Comparison of ENCODE assay signal across 1 mouse cellular context in the genomic region with DNA sequence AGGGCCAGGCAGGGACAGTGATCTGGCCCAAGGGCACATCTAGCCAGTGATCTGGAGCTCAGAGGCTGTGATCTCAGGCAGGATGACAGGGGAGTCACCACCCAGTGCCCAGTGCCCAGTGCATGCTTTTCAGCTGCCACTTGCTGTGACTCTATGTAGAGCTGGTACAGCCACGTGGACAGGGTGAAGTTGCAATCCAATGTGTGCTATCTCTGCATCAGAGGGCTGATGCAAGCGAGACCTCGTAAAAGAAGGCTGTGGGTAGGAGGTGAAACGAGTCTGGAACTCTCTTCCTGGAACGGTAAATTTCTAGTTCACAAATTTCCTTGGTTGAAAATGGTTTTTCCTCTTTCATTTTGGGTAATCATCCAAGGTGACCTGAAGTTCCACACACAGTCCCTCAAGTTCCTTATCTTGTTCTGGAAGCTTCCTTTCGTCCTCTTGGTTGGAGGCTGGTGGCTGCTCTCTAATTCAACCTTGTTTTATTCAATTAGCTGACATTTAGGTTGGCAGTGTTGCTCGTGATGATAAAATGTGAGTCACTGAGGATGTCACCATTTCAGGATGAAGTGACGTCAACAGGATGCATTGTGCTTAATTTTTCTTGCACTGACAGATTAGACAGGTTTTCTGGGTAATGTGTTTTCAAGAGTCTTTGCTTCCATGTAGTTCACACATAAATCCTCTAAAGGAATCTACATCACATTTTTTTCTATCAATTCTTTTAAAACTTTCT.
A peak's percentile ranks its signal among the peaks of the same experiment; 100 is the strongest.
TF ChIP-seq lines count a peak whose summit lies in the region.

No protein-coding gene starts in this region.

TF ChIP-seq in MEL, 35 proteins besides CTCF, POLR2A, EP300 and RAD21 (continued from another document):
- TF ChIP-seq ZMIZ1 (IDR thresholded peaks at IDR 0.05; ENCODE audit: low read depth, low read length) (no peak), MAFK (IDR thresholded peaks at IDR 0.05; ENCODE audit: borderline replicate concordance, low read depth, low read length) (no peak), CHD1 (IDR thresholded peaks at IDR 0.05; ENCODE audit: low read depth, low read length) (no peak), TAL1 (IDR thresholded peaks at IDR 0.05; ENCODE audit: low read length) (no peak), RCOR1 (IDR thresholded peaks at IDR 0.05; ENCODE audit: low read depth, low read length) (no peak), MAZ (IDR thresholded peaks at IDR 0.05; ENCODE audit: low read depth, low read length) (no peak), NELFE (IDR thresholded peaks at IDR 0.05; ENCODE audit: low read depth, low read length) (no peak), ZNF384 (IDR thresholded peaks at IDR 0.05; ENCODE audit: low read depth, low read length) (no peak), GABPA (IDR thresholded peaks at IDR 0.05; ENCODE audit: low read depth, low read length) (no peak), ZC3H11A (IDR thresholded peaks at IDR 0.05; ENCODE audit: low read depth, low read length) (no peak), JUND (IDR thresholded peaks at IDR 0.05; ENCODE audit: low read depth, low read length) (no peak), MXI1 (IDR thresholded peaks at IDR 0.05; ENCODE audit: low read depth, low read length) (peak; percentile 95), ETS1 (IDR thresholded peaks at IDR 0.05; ENCODE audit: low read depth, low read length) (peak; percentile 26), POLR2AphosphoS2 (IDR thresholded peaks at IDR 0.05; ENCODE audit: low read length) (no peak; the same call in 1 of the 2 replicates), ELF1 (IDR thresholded peaks at IDR 0.05; ENCODE audit: low read depth, low read length) (no peak), USF1 (IDR thresholded peaks at IDR 0.05; ENCODE audit: low read depth, low read length) (peak; percentile 73), CHD2 (IDR thresholded peaks at IDR 0.05; ENCODE audit: low read length) (no peak), MYC (IDR thresholded peaks at IDR 0.05; ENCODE audit: low read depth, low read length) (peak; percentile 87), ZKSCAN1 (IDR thresholded peaks at IDR 0.05; ENCODE audit: low read depth, low read length) (no peak)
